Mouse (Mus musculus): ENCODE results near the gene Gatad2b. TPM values are rescaled to one million over a fixed set of nuclear protein-coding genes. Genes with fewer than 3 reads are reported as not detected.
A peak's percentile ranks its signal among the peaks of the same experiment; 100 is the strongest.

Gene Gatad2b
- polyA plus RNA-seq, 1 experiment from 2014 or later = 11.7 TPM

DNA sequence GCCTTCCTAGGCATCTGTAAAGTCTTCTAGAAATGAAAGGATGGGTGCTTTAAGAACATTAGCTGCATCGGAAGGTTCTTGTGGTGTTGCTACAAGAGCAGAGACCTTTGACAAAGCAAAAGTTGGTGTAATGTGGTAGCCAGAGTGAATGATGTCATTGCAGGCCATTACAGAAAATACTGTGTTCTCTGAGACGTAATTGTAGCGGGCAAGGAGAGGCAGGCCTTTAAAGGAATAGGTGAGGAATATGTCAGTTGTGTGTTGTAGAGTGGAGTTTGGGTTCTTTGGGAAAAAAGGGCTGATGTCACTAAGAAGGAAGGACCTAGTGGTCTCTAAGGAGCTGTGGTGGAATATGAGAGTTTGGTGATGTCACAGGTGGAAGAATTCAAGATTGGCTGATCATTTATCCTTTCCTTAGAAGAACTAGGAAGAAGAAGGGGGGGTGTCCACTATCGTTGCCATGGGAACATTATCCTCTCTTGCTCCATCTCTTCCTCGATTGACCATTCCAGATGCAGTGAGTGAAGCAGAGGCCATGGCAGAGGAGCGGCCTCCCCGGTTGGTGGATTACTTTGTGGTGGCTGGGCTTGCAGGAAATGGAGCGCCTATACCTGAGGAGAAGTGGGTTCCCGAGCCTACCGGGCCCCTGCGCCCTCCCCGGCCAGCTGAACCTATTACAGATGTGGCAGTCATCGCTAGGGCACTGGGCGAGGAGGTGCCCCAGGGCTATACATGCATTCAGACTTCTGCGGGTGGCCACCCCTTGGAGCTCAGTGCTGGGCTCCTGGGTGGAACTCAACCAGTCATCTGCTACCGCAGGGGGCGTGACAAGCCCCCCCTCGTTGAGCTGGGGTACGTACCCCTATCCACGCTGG lies 25.8 kb upstream of the Gatad2b start:
- no peak for ATAC-seq (ENCODE audit: borderline replicate concordance, extremely low read depth, low FRiP score, low TSS enrichment)
- H3K36me3 ChIP-seq = peaks cover 20% of the 10 kb centered on the region
- 87% methylated on average over 20 of the region's 20 CpGs for WGBS

DNA sequence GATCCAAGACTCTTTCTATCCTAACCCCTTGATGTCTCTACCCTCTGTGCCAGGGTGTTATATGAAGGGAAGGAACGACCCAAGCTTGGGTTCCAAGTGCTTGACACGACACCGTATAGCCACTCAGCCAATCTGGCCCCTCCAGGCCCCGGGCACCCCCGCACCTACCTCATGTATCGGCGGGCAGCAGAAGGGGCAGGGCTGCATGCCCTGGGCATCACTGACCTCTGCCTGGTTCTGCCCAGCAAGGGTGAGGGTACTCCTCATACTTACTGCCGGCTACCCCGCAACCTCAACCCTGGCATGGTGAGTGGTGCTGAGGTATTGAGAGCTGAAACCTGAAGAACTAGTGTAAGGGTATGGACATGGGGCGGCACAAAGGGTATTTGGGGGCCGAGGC lies 24.8 kb upstream of the Gatad2b start:
- Histone ChIP-seq H3K4me2 (no peak overlapping the region), H3K27ac (no peak overlapping the region), H3K36me3 (peaks cover 19% of the 10 kb centered on the region), H3K27me3 (no peaks in the 10 kb centered on the region), H3K4me1 (peaks cover 17% of the 10 kb centered on the region), H3K9ac (no peak overlapping the region), H3K9me3 (no peaks in the 10 kb centered on the region), H3K4me3 (no peak overlapping the region)
- WGBS = 95% methylated on average over 11 of the region's 11 CpGs
- no peak for ATAC-seq (ENCODE audit: borderline replicate concordance, extremely low read depth, low FRiP score, low TSS enrichment)

More for the DNA sequence above, 25.8 kb upstream of the Gatad2b start:
- Histone ChIP-seq H3K9me3 (no peaks in the 10 kb centered on the region), H3K4me3 (0 out of 2 replicates have a peak overlapping the region, but pooled peaks have one; percentile 91), H3K4me2 (peak overlapping the region; percentile 71), H3K27ac (peak overlapping the region; percentile 99), H3K4me1 (peaks cover 17% of the 10 kb centered on the region), H3K9ac (no peak overlapping the region; the same call in 1 of the 2 replicates), H3K27me3 (no peaks in the 10 kb centered on the region)

- 89% methylated on average over 16 of the region's 16 CpGs for whole genome bisulfite sequencing
- Histone ChIP-seq H3K9me3 (no peaks in the 10 kb centered on the region), H3K36me3 (peaks cover 20% of the 10 kb centered on the region)
Measured at GRCm38 (mm10) chr3:90268971-90269370, 24.0 kb upstream of the Gatad2b start.

DNA sequence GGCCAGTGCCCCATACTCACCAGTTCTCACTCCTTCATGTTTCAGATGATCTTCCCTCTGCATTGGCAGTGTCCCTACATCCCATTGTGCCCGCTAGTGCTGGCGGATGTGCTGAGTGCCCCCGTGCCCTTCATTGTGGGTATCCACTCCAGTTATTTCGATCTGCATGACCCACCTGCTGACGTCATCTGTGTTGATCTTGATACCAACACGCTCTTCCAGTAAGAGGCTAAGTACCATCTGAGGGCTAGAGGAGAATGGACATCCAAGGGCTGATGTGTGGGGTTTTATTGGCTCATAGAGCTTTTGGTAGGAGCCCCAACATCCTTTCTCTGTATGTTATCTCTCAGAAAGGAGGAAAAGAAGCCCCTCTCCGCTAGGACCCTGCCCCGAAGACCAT lies 22.2 kb upstream of the Gatad2b start:
- no peak for ATAC-seq (ENCODE audit: borderline replicate concordance, extremely low read depth, low FRiP score, low TSS enrichment)
- Histone ChIP-seq H3K27ac (no peak overlapping the region), H3K4me2 (no peak overlapping the region), H3K9ac (no peak overlapping the region), H3K36me3 (peaks cover 32% of the 10 kb centered on the region), H3K9me3 (no peaks in the 10 kb centered on the region), H3K27me3 (no peaks in the 10 kb centered on the region), H3K4me3 (no peak overlapping the region), H3K4me1 (peaks cover 14% of the 10 kb centered on the region)
- WGBS = 92% methylated on average over 8 of the region's 8 CpGs

More at GRCm38 (mm10) chr3:90268971-90269370, 24.0 kb upstream of the Gatad2b start:
- peaks cover 17% of the 10 kb centered on the region for H3K4me1 ChIP-seq
- H3K4me3 ChIP-seq = no peak overlapping the region
- ATAC-seq (ENCODE audit: borderline replicate concordance, extremely low read depth, low FRiP score, low TSS enrichment) = no peak
- H3K9ac ChIP-seq = no peak overlapping the region
- no peaks in the 10 kb centered on the region for H3K27me3 ChIP-seq
- H3K4me2 ChIP-seq = no peak overlapping the region
- no peak overlapping the region for H3K27ac ChIP-seq

DNA sequence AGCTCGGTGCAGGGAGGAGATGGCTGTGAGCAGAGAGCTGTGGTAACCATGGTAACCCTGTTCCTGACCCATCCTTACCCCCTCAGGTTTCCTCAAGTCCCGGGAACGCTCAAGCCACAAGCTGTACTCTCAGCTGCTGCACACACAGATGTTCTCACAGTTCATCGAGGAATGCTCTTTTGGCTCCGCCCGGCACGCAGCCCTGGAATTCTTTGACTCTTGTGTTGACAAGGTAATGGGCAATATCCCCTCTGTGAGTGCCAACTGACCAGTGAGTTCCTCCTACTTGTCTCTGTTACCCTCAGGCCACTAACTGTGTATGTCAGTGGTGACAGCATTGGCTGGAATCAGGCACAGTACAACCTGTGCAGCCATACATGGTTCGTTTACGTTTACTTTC lies 20.8 kb upstream of the Gatad2b start:
- Histone ChIP-seq H3K4me3 (no peak overlapping the region), H3K9ac (no peak overlapping the region), H3K4me1 (0 out of 2 replicates have a peak, but pooled peaks cover under 1% of the 10 kb centered on the region), H3K27ac (no peak overlapping the region), H3K36me3 (peaks cover 36% of the 10 kb centered on the region), H3K4me2 (no peak overlapping the region), H3K27me3 (no peaks in the 10 kb centered on the region), H3K9me3 (no peaks in the 10 kb centered on the region)
- no peak for ATAC-seq (ENCODE audit: borderline replicate concordance, extremely low read depth, low FRiP score, low TSS enrichment)
- 69% methylated on average over 9 of the region's 9 CpGs for WGBS

DNA sequence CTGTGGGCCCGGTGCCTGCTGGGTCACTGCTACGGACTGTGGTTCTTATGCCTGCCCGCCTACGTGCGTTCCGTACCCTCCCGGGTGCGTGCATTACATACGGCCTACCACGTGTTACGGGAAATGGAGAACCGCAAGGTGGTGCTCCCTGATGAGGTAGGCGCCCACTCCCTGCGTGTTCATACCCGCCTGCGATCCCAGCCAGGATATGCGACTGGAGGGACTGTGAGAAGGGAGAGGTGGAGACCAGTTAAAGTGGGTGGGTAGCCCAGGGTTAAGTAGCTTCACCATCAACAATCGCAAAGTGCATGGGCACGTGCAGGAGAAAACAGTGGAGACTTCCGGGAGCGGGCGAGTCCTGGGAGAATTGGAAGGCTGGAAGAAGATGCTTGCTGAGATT lies 19.1 kb upstream of the Gatad2b start:
- Histone ChIP-seq H3K4me3 (no peak overlapping the region), H3K9me3 (no peaks in the 10 kb centered on the region), H3K4me2 (no peak overlapping the region), H3K9ac (no peak overlapping the region), H3K27me3 (no peaks in the 10 kb centered on the region), H3K27ac (no peak overlapping the region), H3K4me1 (no peaks in the 10 kb centered on the region), H3K36me3 (peaks cover 46% of the 10 kb centered on the region)
- 90% methylated on average over 22 of the region's 22 CpGs for WGBS
- ATAC-seq (ENCODE audit: borderline replicate concordance, extremely low read depth, low FRiP score, low TSS enrichment) = no peak

GRCm38 (mm10) chr3:90275286-90275685 lies 17.7 kb upstream of the Gatad2b start:
- Histone ChIP-seq H3K36me3 (peaks cover 53% of the 10 kb centered on the region), H3K9ac (no peak overlapping the region), H3K27ac (no peak overlapping the region), H3K4me1 (no peaks in the 10 kb centered on the region), H3K4me2 (no peak overlapping the region), H3K4me3 (no peak overlapping the region), H3K27me3 (no peaks in the 10 kb centered on the region), H3K9me3 (no peaks in the 10 kb centered on the region)
- 89% methylated on average over 11 of the region's 11 CpGs for WGBS
- no peak for ATAC-seq (ENCODE audit: borderline replicate concordance, extremely low read depth, low FRiP score, low TSS enrichment)

- 47% methylated on average over 16 of the region's 16 CpGs for WGBS
- Histone ChIP-seq H3K36me3 (peaks cover 56% of the 10 kb centered on the region), H3K9ac (no peak overlapping the region), H3K27ac (no peak overlapping the region), H3K4me2 (no peak overlapping the region), H3K4me3 (no peak overlapping the region), H3K4me1 (no peaks in the 10 kb centered on the region), H3K27me3 (no peaks in the 10 kb centered on the region), H3K9me3 (no peaks in the 10 kb centered on the region)
- no peak for ATAC-seq (ENCODE audit: borderline replicate concordance, extremely low read depth, low FRiP score, low TSS enrichment)
Measured at GRCm38 (mm10) chr3:90276858-90277257, 16.1 kb upstream of the Gatad2b start.

DNA sequence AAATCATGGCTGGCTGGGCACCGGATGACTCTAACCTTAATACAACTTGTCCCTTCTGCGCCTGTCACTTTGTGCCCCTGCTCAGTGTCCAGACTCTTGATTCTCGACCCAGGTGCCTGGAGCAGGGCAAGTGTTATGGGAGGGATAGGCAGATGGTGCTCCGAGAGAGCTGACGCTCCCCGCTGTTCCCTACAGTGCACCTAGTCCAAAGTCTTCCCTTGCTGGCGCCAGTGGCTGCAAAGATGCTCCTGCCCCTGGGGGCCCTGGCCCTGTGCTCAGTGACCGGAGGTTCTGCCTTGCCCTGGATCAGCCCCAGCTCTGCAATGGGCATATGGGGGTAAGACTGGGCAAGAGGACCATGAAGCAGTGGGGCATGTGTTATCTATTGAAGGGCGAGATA lies 15.2 kb upstream of the Gatad2b start:
- Histone ChIP-seq H3K27me3 (no peaks in the 10 kb centered on the region), H3K36me3 (peaks cover 47% of the 10 kb centered on the region), H3K4me2 (no peak overlapping the region), H3K27ac (no peak overlapping the region), H3K9me3 (no peaks in the 10 kb centered on the region), H3K4me1 (no peaks in the 10 kb centered on the region), H3K9ac (no peak overlapping the region), H3K4me3 (no peak overlapping the region)
- ATAC-seq (ENCODE audit: borderline replicate concordance, extremely low read depth, low FRiP score, low TSS enrichment) = no peak
- 94% methylated on average over 9 of the region's 9 CpGs for WGBS

DNA sequence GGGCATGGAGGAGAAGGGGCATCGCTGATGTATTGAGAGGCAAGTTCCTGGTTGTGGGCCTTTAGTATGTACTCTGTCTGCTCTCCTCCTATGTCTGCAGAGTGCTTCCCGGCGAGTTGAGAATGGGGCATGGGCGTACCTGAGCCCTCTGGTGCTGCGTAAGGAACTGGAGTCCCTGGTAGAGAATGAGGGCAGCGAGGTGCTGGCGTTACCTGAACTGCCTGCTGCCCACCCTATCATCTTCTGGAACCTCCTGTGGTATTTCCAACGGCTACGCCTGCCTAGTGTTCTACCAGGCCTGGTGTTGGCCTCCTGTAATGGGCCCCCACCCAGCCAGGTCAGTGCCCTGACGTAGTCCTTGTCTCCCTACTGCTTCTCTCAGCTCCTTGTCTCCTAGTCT lies 14.8 kb upstream of the Gatad2b start:
- Histone ChIP-seq H3K4me2 (no peak overlapping the region), H3K36me3 (peaks cover 43% of the 10 kb centered on the region), H3K4me1 (no peaks in the 10 kb centered on the region), H3K9ac (no peak overlapping the region), H3K9me3 (no peaks in the 10 kb centered on the region), H3K27ac (no peak overlapping the region), H3K27me3 (no peaks in the 10 kb centered on the region), H3K4me3 (no peak overlapping the region)
- 90% methylated on average over 10 of the region's 10 CpGs for WGBS
- ATAC-seq (ENCODE audit: borderline replicate concordance, extremely low read depth, low FRiP score, low TSS enrichment) = no peak

DNA sequence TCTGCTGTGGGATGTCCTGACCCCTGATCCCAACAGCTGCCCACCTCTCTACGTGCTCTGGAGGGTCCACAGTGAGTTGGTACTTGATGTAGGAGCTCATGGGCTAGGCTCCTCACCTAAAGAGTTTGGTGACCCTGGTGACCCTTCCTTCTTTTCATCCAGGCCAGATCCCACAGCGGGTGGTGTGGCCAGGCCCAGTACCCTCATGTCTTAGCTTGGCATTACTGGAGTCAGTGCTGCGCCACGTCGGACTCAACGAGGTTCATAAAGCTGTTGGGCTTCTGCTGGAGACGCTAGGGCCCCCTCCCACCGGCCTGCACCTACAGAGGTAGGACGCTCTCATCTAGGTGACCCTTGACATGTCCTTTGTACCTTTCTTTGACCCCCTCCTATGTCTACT lies 13.8 kb upstream of the Gatad2b start:
- Histone ChIP-seq H3K4me2 (no peak overlapping the region), H3K4me1 (no peaks in the 10 kb centered on the region), H3K9ac (no peak overlapping the region), H3K27me3 (no peaks in the 10 kb centered on the region), H3K9me3 (no peaks in the 10 kb centered on the region), H3K27ac (no peak overlapping the region), H3K4me3 (no peak overlapping the region), H3K36me3 (peaks cover 33% of the 10 kb centered on the region)
- 93% methylated on average over 9 of the region's 9 CpGs for WGBS
- no peak for ATAC-seq (ENCODE audit: borderline replicate concordance, extremely low read depth, low FRiP score, low TSS enrichment)

GRCm38 (mm10) chr3:90279743-90280142 lies 13.2 kb upstream of the Gatad2b start:
- Histone ChIP-seq H3K4me1 (no peaks in the 10 kb centered on the region), H3K27me3 (no peaks in the 10 kb centered on the region), H3K4me2 (no peak overlapping the region), H3K36me3 (peaks cover 30% of the 10 kb centered on the region), H3K27ac (no peak overlapping the region), H3K9me3 (no peaks in the 10 kb centered on the region), H3K9ac (no peak overlapping the region), H3K4me3 (no peak overlapping the region)
- ATAC-seq (ENCODE audit: borderline replicate concordance, extremely low read depth, low FRiP score, low TSS enrichment) = no peak
- 77% methylated on average over 7 of the region's 7 CpGs for WGBS
